Mouse (Mus musculus): ENCODE measurements around the gene Zfp804b.

- TF ChIP-seq CTCF (IDR thresholded peaks at IDR 0.05; ENCODE audit: low read depth, low read length) (no peak), GATA1 (IDR thresholded peaks at IDR 0.05; ENCODE audit: borderline replicate concordance, low read length) (no peak), POLR2AphosphoS5 (IDR thresholded peaks at IDR 0.05; ENCODE audit: insufficient replicate concordance, low read depth, low read length) (no peak)
Observed at GRCm38 (mm10) chr5:7139658-7140057, 204.9 kb downstream of the Zfp804b start.

Data from G1E (cell line).